Comparison of ENCODE assay signal across 19 mouse cellular contexts in genomic region chr8:107401866-107402265, GRCm38 (mm10). TPM values are rescaled to one million over a fixed set of nuclear protein-coding genes. Genes with fewer than 3 reads are reported as not detected.
DNase-seq lines count a peak whose midpoint lies in the region; ATAC-seq lines count a peak whose summit lies in the region.
"Had no signal": no experiment of that assay in that cellular context is flagged by ENCODE, and none has a peak within 500 bp of the region (broad histone marks: within the 10 kb centered on the region; RNA-seq: fewer than 3 reads in every experiment).

No protein-coding gene starts in this region.

- peaks cover 20% of the 10 kb centered on the region for H3K4me1 ChIP-seq in liver, embryonic 11.5 days (replicated peaks; ENCODE audit: control insufficient read depth, insufficient read depth, low read length)
- H3K4me1 ChIP-seq in limb, embryonic 12.5 days (replicated peaks) = peaks cover 40% of the 10 kb centered on the region
- H3K4me1 ChIP-seq in stomach, embryonic 15.5 days = peaks cover 14% of the 10 kb centered on the region; the same call in 1 of the 2 replicates

- H3K9ac ChIP-seq in liver, embryonic 11.5 days (ENCODE audit: low read depth, low read length) = no peak overlapping the region; the same call in 1 of the 2 replicates
- H3K9ac ChIP-seq in limb, embryonic 12.5 days (replicated peaks) = no peak overlapping the region; the same call in 1 of the 2 replicates
- no peak overlapping the region for H3K9ac ChIP-seq in stomach, embryonic 15.5 days
- H3K9ac ChIP-seq: intestine, embryonic 15.5 days; neural tube, embryonic 13.5 days had no signal

- peak overlapping the region; percentile 71; the same call in 1 of the 2 replicates for H3K4me2 ChIP-seq in liver, embryonic 11.5 days
- 0 out of 2 replicates have a peak overlapping the region, but pooled peaks have one; percentile 63 for H3K4me2 ChIP-seq in limb, embryonic 12.5 days
- H3K4me2 ChIP-seq in stomach, embryonic 15.5 days = 0 out of 2 replicates have a peak overlapping the region, but pooled peaks have one; percentile 58

- no peak overlapping the region for H3K27ac ChIP-seq in liver, embryonic 11.5 days (ENCODE audit: low read depth, low read length)
- no peak overlapping the region for H3K27ac ChIP-seq in limb, embryonic 12.5 days
- no peak overlapping the region for H3K27ac ChIP-seq in stomach, embryonic 15.5 days
- H3K27ac ChIP-seq: intestine, embryonic 15.5 days; kidney, postnatal 0 days; neural tube, embryonic 13.5 days had no signal

- H3K27me3 ChIP-seq in liver, embryonic 11.5 days (replicated peaks; ENCODE audit: control insufficient read depth, insufficient read depth, low read length) = no peaks in the 10 kb centered on the region
- no peaks in the 10 kb centered on the region for H3K27me3 ChIP-seq in limb, embryonic 12.5 days
- H3K27me3 ChIP-seq in stomach, embryonic 15.5 days (replicated peaks) = no peaks in the 10 kb centered on the region
- H3K27me3 ChIP-seq: intestine, embryonic 15.5 days; neural tube, embryonic 13.5 days had no signal

- no peaks in the 10 kb centered on the region for H3K9me3 ChIP-seq in liver, embryonic 11.5 days (ENCODE audit: control insufficient read depth, low read length)
- no peaks in the 10 kb centered on the region for H3K9me3 ChIP-seq in limb, embryonic 12.5 days
- no peaks in the 10 kb centered on the region for H3K9me3 ChIP-seq in stomach, embryonic 15.5 days
- H3K9me3 ChIP-seq: heart, embryonic 10.5 days; intestine, embryonic 15.5 days; neural tube, embryonic 13.5 days had no signal

- ATAC-seq in liver, embryonic 11.5 days (replicated peaks; ENCODE audit: low FRiP score) = no peak
- ATAC-seq in limb, embryonic 12.5 days (ENCODE audit: insufficient number of reproducible peaks, insufficient read depth, low FRiP score, low TSS enrichment, low read depth) = no peak
- no peak for ATAC-seq in stomach, embryonic 15.5 days (ENCODE audit: insufficient read depth, low FRiP score, low read depth)
- ATAC-seq: forebrain, embryonic 14.5 days; intestine, embryonic 15.5 days; midbrain, embryonic 16.5 days had no signal

- no peak overlapping the region for H3K4me3 ChIP-seq in liver, embryonic 11.5 days (ENCODE audit: low read depth, low read length)
- no peak overlapping the region for H3K4me3 ChIP-seq in limb, embryonic 12.5 days (replicated peaks)
- no peak overlapping the region for H3K4me3 ChIP-seq in stomach, embryonic 15.5 days (replicated peaks)

- DNase-seq in liver, embryonic 11.5 days (ENCODE audit: low spot score) = no peak
- DNase-seq in liver (no peak), adipocyte (ENCODE audit: low spot score) (peak; percentile 71)
- DNase-seq in urinary bladder, postnatal 25 days (ENCODE audit: low spot score) = no peak
- DNase-seq in right cerebral cortex, postnatal 36 days (ENCODE audit: low spot score in 2 of 2) = no peak
- no peak for DNase-seq in urinary bladder, postnatal 36 days (ENCODE audit: low spot score in 2 of 2)
- DNase-seq: left cerebral cortex, postnatal 4 days; lung, postnatal 4 days; retina, postnatal 1 day; spleen, adult 18-20 months; thymus, adult 18-20 months had no signal

- H3K36me3 ChIP-seq in liver, embryonic 11.5 days (ENCODE audit: control insufficient read depth, insufficient read depth, low read length) = no peaks in the 10 kb centered on the region
- H3K36me3 ChIP-seq in limb, embryonic 12.5 days = no peaks in the 10 kb centered on the region
- no peaks in the 10 kb centered on the region for H3K36me3 ChIP-seq in stomach, embryonic 15.5 days
- H3K36me3 ChIP-seq: heart, embryonic 10.5 days; intestine, embryonic 15.5 days had no signal

- WGBS in liver, embryonic 11.5 days = 79% methylated on average over 5 of the region's 5 CpGs
- 80% methylated on average over 5 of the region's 5 CpGs for WGBS in limb, embryonic 12.5 days
- 75% methylated on average over 5 of the region's 5 CpGs for WGBS in stomach, embryonic 15.5 days

RNA-seq across cellular contexts. Expression of gene Nqo1, which starts 1.1 kb away (rescaled TPM):
- 12.5 and 15.9 TPM in 2 replicates for polyA plus RNA-seq in liver, embryonic 11.5 days (2014; fragmentation: Nextera tagmentation; extraction: Ambion mirVana)
- polyA plus RNA-seq in limb, embryonic 12.5 days (2016; fragmentation: Nextera tagmentation; extraction: Ambion mirVana) = 16.7 and 19.6 TPM in 2 replicates
- 15.7 and 16.3 TPM in 2 replicates for polyA plus RNA-seq in stomach, embryonic 15.5 days (2015; fragmentation: Nextera tagmentation; extraction: Ambion mirVana)

RNA-seq across cellular contexts. Expression of gene Nob1, which starts 23.0 kb away (rescaled TPM):
- 92.9 and 93.3 TPM in 2 replicates for polyA plus RNA-seq in liver, embryonic 11.5 days (2014; fragmentation: Nextera tagmentation; extraction: Ambion mirVana)
- 102 and 103 TPM in 2 replicates for polyA plus RNA-seq in limb, embryonic 12.5 days (2016; fragmentation: Nextera tagmentation; extraction: Ambion mirVana)
- 68.4 and 73.4 TPM in 2 replicates for polyA plus RNA-seq in stomach, embryonic 15.5 days (2015; fragmentation: Nextera tagmentation; extraction: Ambion mirVana)

RNA-seq across cellular contexts. Expression of gene Wwp2, which starts 34.3 kb away (rescaled TPM):
- polyA plus RNA-seq in liver, embryonic 11.5 days (2014; fragmentation: Nextera tagmentation; extraction: Ambion mirVana) = 37.6 and 40.2 TPM in 2 replicates
- polyA plus RNA-seq in limb, embryonic 12.5 days (2016; fragmentation: Nextera tagmentation; extraction: Ambion mirVana) = 277 and 286 TPM in 2 replicates
- polyA plus RNA-seq in stomach, embryonic 15.5 days (2015; fragmentation: Nextera tagmentation; extraction: Ambion mirVana) = 33.2 and 36.5 TPM in 2 replicates
